Mouse (Mus musculus): ENCODE results near the gene Olfr392.

DNA sequence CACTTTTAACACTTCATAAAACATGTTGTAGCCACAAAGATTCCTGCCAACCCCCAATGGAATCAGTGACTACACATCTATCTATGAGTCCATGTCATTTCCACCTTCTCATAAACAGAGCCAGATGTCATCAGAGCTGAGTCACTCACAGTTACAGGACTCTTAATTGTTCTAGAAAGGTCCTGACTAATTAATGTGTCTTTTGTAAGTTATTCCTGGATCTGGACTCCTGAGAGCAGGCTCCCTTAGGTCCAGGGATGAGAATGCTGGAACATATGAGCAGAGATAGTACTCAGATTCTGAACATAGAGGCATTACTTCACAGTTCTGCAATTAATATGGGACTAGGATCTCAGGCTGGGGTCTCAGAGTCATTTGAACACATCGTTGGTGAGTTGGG lies 34.2 kb downstream of the Olfr392 start, which contains the start of gene Olfr390:
- no peak for TF ChIP-seq POLR2A (IDR thresholded peaks at IDR 0.05; ENCODE audit: insufficient read depth, low read depth, low read length)
- no peak for TF ChIP-seq CTCF (IDR thresholded peaks at IDR 0.05; ENCODE audit: insufficient read depth, low read depth, low read length)

Data from olfactory bulb, adult 2 months (tissue).